Mouse (Mus musculus) erythroblast, embryonic 14.5 days (primary cell): Measurements from ENCODE around the gene Cdk5rap2.

Source experiments
- GATA1 ChIP-seq: IDR thresholded peaks from 2 replicates; pipeline ENCODE4 v1.6.1; 2012; ENCODE audit warnings: low read length, inconsistent platforms, mixed read lengths
- TAL1 ChIP-seq: IDR thresholded peaks from 3 replicates; pipeline ENCODE4 v1.6.1; 2012; ENCODE audit warnings: low read length, inconsistent platforms, mixed read lengths

GRCm38 (mm10) chr4:70386206-70386605 is 24.0 kb downstream of the Cdk5rap2 start:
- TF ChIP-seq TAL1 = no peak
- no peak for TF ChIP-seq GATA1
